Comparison of ENCODE assay signal across 9 mouse cellular contexts in the genomic region with DNA sequence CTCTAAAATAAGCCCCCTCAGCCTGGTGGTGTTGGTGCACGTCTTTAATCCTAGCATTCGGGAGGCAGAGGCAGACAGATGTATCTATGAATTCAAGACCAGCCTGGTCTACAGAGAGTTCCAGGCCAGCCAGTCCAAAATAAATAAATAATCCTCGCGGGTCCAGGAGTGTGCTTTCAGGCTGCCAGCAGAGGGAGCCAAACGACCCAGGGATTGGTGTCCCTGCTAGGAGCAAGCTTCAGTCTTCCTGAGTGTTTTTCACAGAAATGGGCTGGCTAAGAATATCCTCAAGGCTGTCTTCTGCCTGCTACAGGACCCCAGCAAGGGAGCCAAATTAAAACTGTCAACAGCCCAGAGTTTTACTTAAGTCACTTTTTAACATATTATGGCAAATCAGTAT. TPM values are rescaled to one million over a fixed set of nuclear protein-coding genes. Genes with fewer than 3 reads are reported as not detected.
A peak's percentile ranks its signal among the peaks of the same experiment; 100 is the strongest.
DNase-seq lines count a peak whose midpoint lies in the region; ATAC-seq lines count a peak whose summit lies in the region.
"Had no signal": no experiment of that assay in that cellular context is flagged by ENCODE, and none has a peak within 500 bp of the region (broad histone marks: within the 10 kb centered on the region; RNA-seq: fewer than 3 reads in every experiment).

No protein-coding gene starts in this region.

- no peaks in the 10 kb centered on the region for H3K27me3 ChIP-seq in midbrain, embryonic 11.5 days (ENCODE audit: control insufficient read depth, insufficient read depth, low read length)
- no peaks in the 10 kb centered on the region for H3K27me3 ChIP-seq in midbrain, embryonic 15.5 days (replicated peaks)
- no peaks in the 10 kb centered on the region for H3K27me3 ChIP-seq in hindbrain, embryonic 16.5 days (replicated peaks; ENCODE audit: control insufficient read depth, insufficient read depth, low read length)
- no peaks in the 10 kb centered on the region for H3K27me3 ChIP-seq in midbrain, embryonic 13.5 days
- H3K27me3 ChIP-seq: embryonic facial prominence, embryonic 12.5 days had no signal

- H3K9ac ChIP-seq in midbrain, embryonic 11.5 days (ENCODE audit: low read length) = no peak overlapping the region
- no peak overlapping the region for H3K9ac ChIP-seq in midbrain, embryonic 15.5 days
- no peak overlapping the region for H3K9ac ChIP-seq in hindbrain, embryonic 16.5 days (ENCODE audit: low read depth, low read length)
- no peak overlapping the region for H3K9ac ChIP-seq in midbrain, embryonic 13.5 days (replicated peaks)
- H3K9ac ChIP-seq: embryonic facial prominence, embryonic 12.5 days had no signal

- 16% methylated on average over 5 of the region's 5 CpGs for WGBS in midbrain, embryonic 11.5 days
- 25% methylated on average over 5 of the region's 5 CpGs for WGBS in midbrain, embryonic 15.5 days
- WGBS in hindbrain, embryonic 16.5 days = 25% methylated on average over 5 of the region's 5 CpGs
- 28% methylated on average over 5 of the region's 5 CpGs for WGBS in midbrain, embryonic 13.5 days

- peak; percentile 70; the same call in 1 of the 2 replicates for ATAC-seq in midbrain, embryonic 11.5 days (ENCODE audit: low FRiP score)
- no peak; the same call in 1 of the 2 replicates for ATAC-seq in midbrain, embryonic 15.5 days (replicated peaks)
- peak; percentile 36; the same call in 1 of the 2 replicates for ATAC-seq in frontal cortex, adult (ENCODE audit: low TSS enrichment)
- peak; percentile 66; the same call in 1 of the 2 replicates for ATAC-seq in hindbrain, embryonic 16.5 days
- ATAC-seq in midbrain, embryonic 13.5 days = peak; percentile 49; the same call in 1 of the 2 replicates

- no peaks in the 10 kb centered on the region for H3K9me3 ChIP-seq in midbrain, embryonic 11.5 days (ENCODE audit: control insufficient read depth, low read length)
- no peaks in the 10 kb centered on the region for H3K9me3 ChIP-seq in midbrain, embryonic 15.5 days
- no peaks in the 10 kb centered on the region for H3K9me3 ChIP-seq in hindbrain, embryonic 16.5 days (ENCODE audit: control insufficient read depth, low read length)
- no peaks in the 10 kb centered on the region for H3K9me3 ChIP-seq in midbrain, embryonic 13.5 days
- H3K9me3 ChIP-seq: embryonic facial prominence, embryonic 12.5 days had no signal

- no peak overlapping the region for H3K27ac ChIP-seq in midbrain, embryonic 11.5 days (ENCODE audit: low read depth, low read length)
- no peak overlapping the region for H3K27ac ChIP-seq in midbrain, embryonic 15.5 days
- no peak overlapping the region for H3K27ac ChIP-seq in hindbrain, embryonic 16.5 days (ENCODE audit: low read depth, low read length)
- H3K27ac ChIP-seq in midbrain, embryonic 13.5 days = no peak overlapping the region
- H3K27ac ChIP-seq: embryonic facial prominence, embryonic 12.5 days had no signal

- intact Hi-C loops in left cerebral cortex, postnatal 4 days (cut with DNase I) = loop anchor here (5.0 to 10.0 kb wide), 2 partner anchors 61 to 91 kb away; partner anchors contain the start of gene Amigo3

- no peak overlapping the region for H3K4me2 ChIP-seq in midbrain, embryonic 11.5 days
- H3K4me2 ChIP-seq in midbrain, embryonic 15.5 days = no peak overlapping the region
- no peak overlapping the region for H3K4me2 ChIP-seq in hindbrain, embryonic 16.5 days (ENCODE audit: low read length)
- H3K4me2 ChIP-seq in midbrain, embryonic 13.5 days (replicated peaks) = no peak overlapping the region
- H3K4me2 ChIP-seq: embryonic facial prominence, embryonic 12.5 days had no signal

- no peak overlapping the region for H3K4me3 ChIP-seq in midbrain, embryonic 11.5 days (ENCODE audit: low read depth, low read length)
- no peak overlapping the region for H3K4me3 ChIP-seq in midbrain, embryonic 15.5 days
- H3K4me3 ChIP-seq in hindbrain, embryonic 16.5 days (ENCODE audit: low read length) = no peak overlapping the region
- no peak overlapping the region for H3K4me3 ChIP-seq in midbrain, embryonic 13.5 days (replicated peaks)
- H3K4me3 ChIP-seq: embryonic facial prominence, embryonic 12.5 days had no signal

- no peaks in the 10 kb centered on the region for H3K4me1 ChIP-seq in midbrain, embryonic 11.5 days (ENCODE audit: control insufficient read depth, insufficient read depth, low read length)
- H3K4me1 ChIP-seq in midbrain, embryonic 15.5 days = peaks cover 28% of the 10 kb centered on the region
- H3K4me1 ChIP-seq in hindbrain, embryonic 16.5 days (ENCODE audit: control insufficient read depth, insufficient read depth, low read depth, low read length) = peaks cover 16% of the 10 kb centered on the region
- peaks cover 23% of the 10 kb centered on the region for H3K4me1 ChIP-seq in midbrain, embryonic 13.5 days (replicated peaks)
- H3K4me1 ChIP-seq: embryonic facial prominence, embryonic 12.5 days had no signal

- peak; percentile 93 for DNase-seq in midbrain, embryonic 11.5 days (ENCODE audit: low spot score, missing footprints)
- DNase-seq in cerebellum, adult 11-12 months = peak; percentile 71
- DNase-seq in left cerebral cortex, postnatal 4 days = peak; percentile 85
- peak; percentile 60 to 76 for DNase-seq in spleen, postnatal 14 days (ENCODE audit: low spot score in 2 of 2)

- H3K36me3 ChIP-seq in midbrain, embryonic 11.5 days (ENCODE audit: control insufficient read depth, insufficient read depth, low read length) = peaks cover 4% of the 10 kb centered on the region
- H3K36me3 ChIP-seq in midbrain, embryonic 15.5 days (replicated peaks) = no peaks in the 10 kb centered on the region
- no peaks in the 10 kb centered on the region for H3K36me3 ChIP-seq in hindbrain, embryonic 16.5 days (ENCODE audit: control insufficient read depth, insufficient read depth, low read length)
- H3K36me3 ChIP-seq in midbrain, embryonic 13.5 days = peaks cover 14% of the 10 kb centered on the region

RNA-seq across cellular contexts. Expression of gene Uba7, which starts 11.6 kb away (rescaled TPM):
- polyA plus RNA-seq in midbrain, embryonic 11.5 days (2014; fragmentation: Nextera tagmentation; extraction: Ambion mirVana) = 5.5 and 7.5 TPM in 2 replicates
- polyA plus RNA-seq in midbrain, embryonic 15.5 days (2015; fragmentation: Nextera tagmentation; extraction: Ambion mirVana) = 5.9 and 6.7 TPM in 2 replicates
- 8.8 and 9.6 TPM in 2 replicates for polyA plus RNA-seq in hindbrain, embryonic 16.5 days (2015; fragmentation: Nextera tagmentation; extraction: Ambion mirVana)
- total RNA-seq in left cerebral cortex, postnatal 4 days (2021) = 1 to 10 TPM; 2.1 to 3.5 TPM
- polyA plus RNA-seq in midbrain, embryonic 13.5 days (2015; fragmentation: Nextera tagmentation; extraction: Ambion mirVana) = 3.5 and 4.7 TPM in 2 replicates

RNA-seq across cellular contexts. Expression of gene Traip, which starts 13.8 kb away (rescaled TPM):
- polyA plus RNA-seq in midbrain, embryonic 11.5 days (2014; fragmentation: Nextera tagmentation; extraction: Ambion mirVana) = 27.7 and 37.2 TPM in 2 replicates
- polyA plus RNA-seq in midbrain, embryonic 15.5 days (2015; fragmentation: Nextera tagmentation; extraction: Ambion mirVana) = 10.1 and 10.2 TPM in 2 replicates
- polyA plus RNA-seq in hindbrain, embryonic 16.5 days (2015; fragmentation: Nextera tagmentation; extraction: Ambion mirVana) = 10.0 and 10.8 TPM in 2 replicates
- total RNA-seq in left cerebral cortex, postnatal 4 days (2021) = 10 to 100 TPM; 21.2 to 21.3 TPM
- 15.0 and 15.1 TPM in 2 replicates for polyA plus RNA-seq in midbrain, embryonic 13.5 days (2015; fragmentation: Nextera tagmentation; extraction: Ambion mirVana)

RNA-seq across cellular contexts. Expression of gene Gm20661, which starts 19.2 kb away (rescaled TPM):
- polyA plus RNA-seq in midbrain, embryonic 11.5 days (2014; fragmentation: Nextera tagmentation; extraction: Ambion mirVana) = 0.74 and 1.2 TPM in 2 replicates
- 0.88 and 1.6 TPM in 2 replicates for polyA plus RNA-seq in midbrain, embryonic 15.5 days (2015; fragmentation: Nextera tagmentation; extraction: Ambion mirVana)
- polyA plus RNA-seq in hindbrain, embryonic 16.5 days (2015; fragmentation: Nextera tagmentation; extraction: Ambion mirVana) = 0.58 and 0.89 TPM in 2 replicates
- total RNA-seq in left cerebral cortex, postnatal 4 days (2021) = 1 to 10 TPM in 1 of 2 experiments, under 1 TPM in 1; 0.44 to 1.3 TPM
- 0.66 and 1.3 TPM in 2 replicates for polyA plus RNA-seq in midbrain, embryonic 13.5 days (2015; fragmentation: Nextera tagmentation; extraction: Ambion mirVana)

RNA-seq across cellular contexts. Expression of gene Inka1, which starts 22.0 kb away (rescaled TPM):
- polyA plus RNA-seq in midbrain, embryonic 11.5 days (2014; fragmentation: Nextera tagmentation; extraction: Ambion mirVana) = 20.7 and 25.3 TPM in 2 replicates
- polyA plus RNA-seq in midbrain, embryonic 15.5 days (2015; fragmentation: Nextera tagmentation; extraction: Ambion mirVana) = 15.1 and 17.1 TPM in 2 replicates
- polyA plus RNA-seq in hindbrain, embryonic 16.5 days (2015; fragmentation: Nextera tagmentation; extraction: Ambion mirVana) = 18.1 and 18.7 TPM in 2 replicates
- total RNA-seq in left cerebral cortex, postnatal 4 days (2021) = 10 to 100 TPM in 1 of 2 experiments, 1 to 10 TPM in 1; 9.4 to 10.4 TPM
- 13.2 and 13.5 TPM in 2 replicates for polyA plus RNA-seq in midbrain, embryonic 13.5 days (2015; fragmentation: Nextera tagmentation; extraction: Ambion mirVana)

RNA-seq across cellular contexts. Expression of gene Camkv, which starts 28.2 kb away (rescaled TPM):
- 6.3 and 6.7 TPM in 2 replicates for polyA plus RNA-seq in midbrain, embryonic 11.5 days (2014; fragmentation: Nextera tagmentation; extraction: Ambion mirVana)
- polyA plus RNA-seq in midbrain, embryonic 15.5 days (2015; fragmentation: Nextera tagmentation; extraction: Ambion mirVana) = 66.7 and 67.3 TPM in 2 replicates
- polyA plus RNA-seq in hindbrain, embryonic 16.5 days (2015; fragmentation: Nextera tagmentation; extraction: Ambion mirVana) = 58.4 and 63.4 TPM in 2 replicates
- total RNA-seq in left cerebral cortex, postnatal 4 days (2021) = 100 to 1,000 TPM; 333 to 354 TPM
- 18.9 and 19.9 TPM in 2 replicates for polyA plus RNA-seq in midbrain, embryonic 13.5 days (2015; fragmentation: Nextera tagmentation; extraction: Ambion mirVana)
